Mouse (Mus musculus) ZHBTc4 (cell line): ENCODE results near the gene Vangl1.

ENCODE experiments used
- DNase-seq: peaks from one replicate; pipeline ENCODE4 v3.0.0-alpha.2; 2011; ENCODE audit warnings: low read depth, low spot score

Gene Vangl1

DNA sequence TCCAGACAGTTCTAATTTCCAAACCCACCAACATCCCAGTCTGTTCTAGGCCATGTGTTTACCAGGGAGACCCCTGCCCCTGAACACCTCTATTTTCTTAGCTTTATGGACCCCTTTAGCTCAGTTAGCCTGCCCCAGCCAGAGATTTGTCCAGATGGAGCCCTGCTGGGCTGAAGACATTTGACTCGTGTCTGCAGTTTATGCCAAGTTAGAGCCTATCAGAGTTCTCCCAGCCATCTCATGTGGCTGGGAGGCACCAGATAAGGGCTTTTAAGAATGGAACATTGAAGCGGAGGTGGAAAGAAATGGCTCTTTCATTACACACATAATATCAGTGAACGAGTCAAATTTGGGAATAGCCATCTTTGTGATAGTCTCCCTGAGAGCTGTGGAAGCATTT is 61.0 kb downstream of the Vangl1 start:
- no peak for DNase-seq

DNA sequence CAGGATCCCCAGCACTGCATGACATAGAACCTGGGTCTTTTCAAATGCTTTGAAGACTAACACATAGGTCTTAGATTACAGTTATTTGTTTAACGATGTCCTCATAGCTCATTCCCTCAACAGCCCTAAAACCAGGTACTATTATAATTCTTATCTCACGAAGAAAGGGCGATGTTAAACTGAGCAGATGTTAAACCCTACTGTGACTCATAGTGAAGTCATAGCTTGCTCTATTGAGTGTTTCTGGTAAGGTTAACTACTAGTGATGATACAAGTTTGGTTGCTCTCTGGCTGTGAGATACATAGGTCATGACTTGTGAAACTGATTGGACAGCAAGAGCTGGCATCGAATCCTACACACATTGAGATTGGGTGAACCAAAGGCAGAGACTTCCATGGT is 61.5 kb downstream of the Vangl1 start:
- no peak for DNase-seq

GRCm38 (mm10) chr3:102141893-102142292 is 62.6 kb downstream of the Vangl1 start:
- peak; percentile 31 for DNase-seq

DNA sequence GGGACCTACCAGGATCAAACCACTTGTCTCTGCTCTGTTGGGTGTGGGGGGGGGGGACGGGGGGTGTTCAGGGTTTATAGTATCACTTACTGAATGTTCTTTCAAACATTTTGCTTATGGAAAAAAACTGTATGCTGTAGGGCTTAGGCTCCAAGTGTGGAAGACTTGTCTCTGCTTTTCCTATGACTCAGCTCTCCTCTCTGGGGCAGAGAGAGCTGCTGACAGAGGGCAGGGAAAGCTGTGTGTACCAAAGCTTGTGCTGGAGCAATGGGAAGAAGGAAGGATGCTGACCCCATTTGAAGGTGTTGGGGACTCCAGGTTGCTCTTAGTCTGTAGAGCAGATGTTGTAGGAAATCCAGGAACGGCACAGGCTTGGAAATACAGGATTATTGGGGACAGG is 63.0 kb downstream of the Vangl1 start:
- no peak for DNase-seq

DNA sequence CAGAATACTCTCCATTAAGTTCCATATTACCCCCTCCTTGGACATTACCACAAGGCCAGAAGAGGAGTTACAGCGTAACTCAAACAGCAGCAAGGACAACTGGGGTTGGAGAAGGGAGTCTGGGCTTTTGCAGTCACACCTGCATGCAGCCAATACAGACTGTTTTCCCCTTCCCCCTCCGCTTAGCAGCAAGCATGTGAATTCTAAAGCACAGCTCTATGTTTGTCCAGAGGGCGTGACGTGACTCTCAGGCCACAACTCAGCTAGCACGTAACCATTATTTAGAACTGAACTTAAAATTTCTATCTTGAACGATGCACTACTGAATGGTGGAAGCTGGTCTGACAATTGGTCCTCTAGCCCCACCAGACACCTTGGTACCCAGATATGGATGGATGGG is 63.9 kb downstream of the Vangl1 start:
- DNase-seq, result no peak

GRCm38 (mm10) chr3:102138899-102139298 is 65.6 kb downstream of the Vangl1 start:
- no peak for DNase-seq

GRCm38 (mm10) chr3:102137158-102137557 is 67.3 kb downstream of the Vangl1 start:
- DNase-seq, result no peak

DNA sequence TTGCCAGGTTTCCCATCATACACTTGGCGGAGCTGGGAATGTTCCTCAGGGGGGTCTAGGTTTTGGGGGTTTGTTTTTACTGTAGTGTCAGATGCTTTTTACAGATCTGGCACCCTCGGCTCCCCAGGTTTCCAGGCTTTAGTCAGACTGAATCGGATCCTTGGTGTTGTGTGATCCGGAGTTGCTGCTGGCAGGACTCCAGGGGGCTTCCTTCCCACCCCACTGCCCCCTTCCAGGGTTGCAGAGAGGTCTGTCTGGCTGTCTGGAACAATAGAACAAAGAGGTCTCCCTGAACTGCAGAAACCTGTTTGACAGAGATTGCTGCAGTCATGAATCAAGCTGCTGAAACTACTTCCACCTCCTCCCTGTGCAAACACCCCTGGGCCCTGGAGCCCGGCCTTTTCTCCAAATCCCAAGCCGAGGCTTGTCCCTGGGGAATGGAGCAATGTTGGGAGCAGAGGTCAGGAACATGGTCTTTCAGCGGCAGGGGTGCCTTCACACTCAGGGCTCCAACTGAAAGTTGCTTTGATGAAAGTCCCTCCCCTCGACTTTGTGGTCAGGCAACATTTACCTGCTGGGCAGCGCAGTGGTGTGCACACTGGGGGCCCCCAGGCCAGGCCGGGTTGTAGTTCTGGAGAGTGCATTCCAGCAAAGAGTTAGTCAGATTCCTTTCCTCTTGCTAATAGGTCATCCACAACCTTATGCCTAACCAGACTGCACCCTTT is 68.9 kb downstream of the Vangl1 start:
- no peak for DNase-seq

- DNase-seq, result no peak
Observed at GRCm38 (mm10) chr3:102131627-102132324, 72.7 kb downstream of the Vangl1 start.

DNA sequence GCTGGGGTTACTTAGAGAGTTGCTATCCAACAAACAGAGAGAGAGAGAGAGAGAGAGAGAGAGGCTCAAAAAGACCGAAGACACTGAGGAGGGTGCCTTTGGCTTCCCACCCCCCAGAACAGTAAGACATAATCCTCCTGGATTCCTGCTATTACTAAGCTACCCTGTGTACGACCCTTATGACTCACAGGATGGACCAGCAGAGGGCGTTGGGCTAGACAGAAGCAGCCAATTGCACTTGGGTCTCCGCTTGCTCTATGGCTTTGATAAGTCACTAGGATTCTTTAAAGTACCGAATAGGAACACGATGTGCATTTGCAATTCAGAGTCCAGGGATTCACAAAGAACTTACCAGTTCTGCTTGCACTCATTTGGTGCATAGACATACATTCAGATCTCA is 74.0 kb downstream of the Vangl1 start:
- peak; percentile 76 for DNase-seq

DNA sequence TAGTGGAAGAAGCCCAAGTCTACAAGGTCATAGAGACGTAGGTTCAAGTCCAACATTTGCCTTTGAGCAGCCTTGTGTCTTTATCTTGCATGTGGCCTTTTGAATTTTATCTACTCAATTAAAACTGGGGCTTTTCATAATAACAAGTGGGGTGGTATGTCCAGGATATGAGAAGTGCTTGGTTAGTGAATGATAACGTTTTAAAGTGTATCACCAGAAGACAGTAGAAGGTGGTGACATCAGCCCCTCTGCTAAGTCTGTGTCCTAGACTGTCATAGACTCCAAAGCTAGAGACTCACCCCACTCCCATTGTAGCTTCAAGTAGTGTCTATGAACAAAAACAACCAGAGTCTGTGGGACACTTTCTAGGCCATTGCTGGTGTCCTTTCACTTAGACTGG is 76.3 kb downstream of the Vangl1 start:
- no peak for DNase-seq

GRCm38 (mm10) chr3:102127114-102127513 is 77.4 kb downstream of the Vangl1 start:
- DNase-seq, result no peak

GRCm38 (mm10) chr3:102125546-102125945 is 78.9 kb downstream of the Vangl1 start:
- no peak for DNase-seq

GRCm38 (mm10) chr3:102123654-102124053 is 80.8 kb downstream of the Vangl1 start:
- no peak for DNase-seq

GRCm38 (mm10) chr3:102122046-102122445 is 82.4 kb downstream of the Vangl1 start:
- peak; percentile 80 for DNase-seq

GRCm38 (mm10) chr3:102120947-102121346 is 83.5 kb downstream of the Vangl1 start:
- peak; percentile 54 for DNase-seq

- no peak for DNase-seq
Observed at GRCm38 (mm10) chr3:102111979-102112599, 92.4 kb downstream of the Vangl1 start.

GRCm38 (mm10) chr3:102108201-102108600 is 96.3 kb downstream of the Vangl1 start:
- DNase-seq, result no peak

DNA sequence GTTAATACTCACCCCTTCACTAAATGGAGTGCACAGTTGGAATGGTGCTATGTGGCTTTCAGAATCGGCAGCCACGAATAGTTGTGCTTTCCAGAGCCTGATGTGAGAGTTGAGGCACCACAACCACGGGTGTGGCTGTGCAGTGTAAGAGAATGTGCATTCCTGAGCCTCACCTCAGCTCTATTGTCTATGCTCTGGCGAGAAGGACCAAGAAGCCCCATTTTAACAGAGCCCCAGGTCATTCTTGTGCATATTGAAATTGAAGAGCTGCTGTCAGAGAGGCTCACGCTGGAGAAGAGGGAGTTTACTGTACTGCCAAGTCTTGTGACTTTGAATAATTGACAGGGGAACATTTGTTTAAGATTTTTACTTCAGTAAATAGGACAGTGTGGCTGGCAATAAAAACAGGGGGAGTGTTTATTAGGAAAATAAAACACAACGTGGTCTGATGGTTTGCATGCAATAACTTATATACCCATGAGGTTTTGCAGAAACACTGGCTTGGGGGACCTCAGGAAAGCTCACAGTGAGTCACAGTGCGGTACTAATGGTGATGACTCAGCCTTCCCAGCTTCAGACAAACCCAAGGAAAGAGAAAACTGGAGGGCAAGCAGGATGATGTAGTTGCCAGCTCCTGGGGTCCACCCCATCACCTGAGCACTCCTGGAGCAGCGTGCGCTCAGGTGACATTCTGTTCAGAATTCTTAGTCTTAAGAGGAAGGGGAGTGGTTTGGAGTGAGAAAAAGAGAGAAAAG is 100.5 kb downstream of the Vangl1 start:
- DNase-seq, result peak; percentile 96
